Mouse (Mus musculus): ENCODE measurements around the gene Itga1.

- TF ChIP-seq MAFK (IDR thresholded peaks at IDR 0.05; ENCODE audit: insufficient replicate concordance, low read length) (no peak), GABPA (IDR thresholded peaks at IDR 0.05; ENCODE audit: insufficient replicate concordance, low read depth, low read length) (no peak), CTCF (conservative IDR thresholded peaks at IDR 0.05 in 1 of 2, IDR thresholded peaks at IDR 0.05 in 1 of 2; ENCODE audit: low read depth in 2 of 2, low read length in 2 of 2) (no peak), POLR2A (IDR thresholded peaks at IDR 0.05; ENCODE audit: low read depth, low read length) (no peak)
These were observed 79.5 kb downstream of the Itga1 start for GRCm38 (mm10) chr13:115022117-115022787.
